Mouse (Mus musculus): ENCODE data around the gene Hic2. TPM values are rescaled to one million over a fixed set of nuclear protein-coding genes. Genes with fewer than 3 reads are reported as not detected.
"Not testable (repeated sequence)": the region's sequence is repeated elsewhere in the genome, so short reads cannot be mapped to it uniquely, and the experiment has no call there.

Gene Hic2
- polyA plus RNA-seq, 1 experiment from 2014 or later, result 11.3 TPM

- H3K27me3 ChIP-seq (ENCODE audit: control insufficient read depth, insufficient read depth, low read length), result no peaks in the 10 kb centered on the region
- no peak overlapping the region for H3K9ac ChIP-seq (ENCODE audit: low read length)
- no peaks in the 10 kb centered on the region for H3K4me1 ChIP-seq (replicated peaks; ENCODE audit: control insufficient read depth, insufficient read depth, low read length)
- no peaks in the 10 kb centered on the region for H3K36me3 ChIP-seq (ENCODE audit: control insufficient read depth, insufficient read depth, low read length)
- no peak overlapping the region for H3K4me3 ChIP-seq (ENCODE audit: low read depth, low read length)
- ATAC-seq (replicated peaks; ENCODE audit: low FRiP score) (no peak), DNase-seq (ENCODE audit: low spot score) (no peak)
- H3K4me2 ChIP-seq (ENCODE audit: low read depth, low read length, severe bottlenecking), result no peak overlapping the region
- H3K27ac ChIP-seq (ENCODE audit: low read depth, low read length), result no peak overlapping the region
- H3K9me3 ChIP-seq (ENCODE audit: control insufficient read depth, low read length), result no peaks in the 10 kb centered on the region; the same call in 1 of the 2 replicates
Observed at GRCm38 (mm10) chr16:17226496-17226895, 6.9 kb upstream of the Hic2 start.

- not testable (repeated sequence) for H3K27ac ChIP-seq (ENCODE audit: low read depth, low read length); H3K9me3 ChIP-seq (ENCODE audit: control insufficient read depth, low read length); H3K27me3 ChIP-seq (ENCODE audit: control insufficient read depth, insufficient read depth, low read length); H3K4me2 ChIP-seq (ENCODE audit: low read depth, low read length, severe bottlenecking); DNase-seq (ENCODE audit: low spot score); H3K4me3 ChIP-seq (ENCODE audit: low read depth, low read length); H3K9ac ChIP-seq (ENCODE audit: low read length); ATAC-seq (replicated peaks; ENCODE audit: low FRiP score); H3K36me3 ChIP-seq (ENCODE audit: control insufficient read depth, insufficient read depth, low read length)
- H3K4me1 ChIP-seq (replicated peaks; ENCODE audit: control insufficient read depth, insufficient read depth, low read length), result peaks cover 11% of the 10 kb centered on the region
- 93% methylated on average over 2 of the region's 2 CpGs for WGBS
Observed at GRCm38 (mm10) chr16:17231523-17231922, 1.8 kb upstream of the Hic2 start.

- ATAC-seq (replicated peaks; ENCODE audit: low FRiP score) (peak; percentile 77), DNase-seq (ENCODE audit: low spot score) (peak; percentile 85)
- no peaks in the 10 kb centered on the region for H3K36me3 ChIP-seq (ENCODE audit: control insufficient read depth, insufficient read depth, low read length)
- WGBS, result under 1% methylated on average over 45 of the region's 62 CpGs
- H3K27me3 ChIP-seq (ENCODE audit: control insufficient read depth, insufficient read depth, low read length), result no peaks in the 10 kb centered on the region
- H3K4me1 ChIP-seq (replicated peaks; ENCODE audit: control insufficient read depth, insufficient read depth, low read length), result peaks cover 11% of the 10 kb centered on the region
- H3K9ac ChIP-seq (ENCODE audit: low read length), result peak overlapping the region; percentile 91
- peak overlapping the region; percentile 89 for H3K27ac ChIP-seq (ENCODE audit: low read depth, low read length)
- peak overlapping the region; percentile 92 for H3K4me3 ChIP-seq (ENCODE audit: low read depth, low read length)
- no peaks in the 10 kb centered on the region for H3K9me3 ChIP-seq (ENCODE audit: control insufficient read depth, low read length)
- peak overlapping the region; percentile 63 for H3K4me2 ChIP-seq (ENCODE audit: low read depth, low read length, severe bottlenecking)
Observed at GRCm38 (mm10) chr16:17233702-17234498, 528 bp downstream of the Hic2 start.

- Histone ChIP-seq H3K4me2 (ENCODE audit: low read depth, low read length, severe bottlenecking) (peak overlapping the region; percentile 63), H3K4me3 (ENCODE audit: low read depth, low read length) (peak overlapping the region; percentile 92), H3K36me3 (ENCODE audit: control insufficient read depth, insufficient read depth, low read length) (no peaks in the 10 kb centered on the region), H3K9ac (ENCODE audit: low read length) (peak overlapping the region; percentile 91), H3K27ac (ENCODE audit: low read depth, low read length) (peak overlapping the region; percentile 89; the same call in 1 of the 2 replicates), H3K9me3 (ENCODE audit: control insufficient read depth, low read length) (no peaks in the 10 kb centered on the region), H3K27me3 (ENCODE audit: control insufficient read depth, insufficient read depth, low read length) (no peaks in the 10 kb centered on the region), H3K4me1 (replicated peaks; ENCODE audit: control insufficient read depth, insufficient read depth, low read length) (peaks cover 11% of the 10 kb centered on the region)
- no peak for ATAC-seq (replicated peaks; ENCODE audit: low FRiP score)
- DNase-seq (ENCODE audit: low spot score), result peak; percentile 76
- WGBS, result 4% methylated on average over 12 of the region's 12 CpGs
Observed at GRCm38 (mm10) chr16:17234499-17234895, 1.1 kb downstream of the Hic2 start.

GRCm38 (mm10) chr16:17234916-17235665 is 1.7 kb downstream of the Hic2 start:
- Histone ChIP-seq H3K27me3 (ENCODE audit: control insufficient read depth, insufficient read depth, low read length) (no peaks in the 10 kb centered on the region), H3K4me2 (ENCODE audit: low read depth, low read length, severe bottlenecking) (peak overlapping the region; percentile 63), H3K4me3 (ENCODE audit: low read depth, low read length) (peak overlapping the region; percentile 92), H3K27ac (ENCODE audit: low read depth, low read length) (no peak overlapping the region), H3K36me3 (ENCODE audit: control insufficient read depth, insufficient read depth, low read length) (no peaks in the 10 kb centered on the region), H3K9ac (ENCODE audit: low read length) (peak overlapping the region; percentile 91), H3K9me3 (ENCODE audit: control insufficient read depth, low read length) (no peaks in the 10 kb centered on the region), H3K4me1 (replicated peaks; ENCODE audit: control insufficient read depth, insufficient read depth, low read length) (peaks cover 11% of the 10 kb centered on the region)
- 61% methylated on average over 9 of the region's 9 CpGs for WGBS
- DNase-seq (ENCODE audit: low spot score) (no peak), ATAC-seq (replicated peaks; ENCODE audit: low FRiP score) (no peak)

GRCm38 (mm10) chr16:17237634-17238033 is 4.3 kb downstream of the Hic2 start:
- Histone ChIP-seq H3K9me3 (ENCODE audit: control insufficient read depth, low read length) (no peaks in the 10 kb centered on the region), H3K4me1 (replicated peaks; ENCODE audit: control insufficient read depth, insufficient read depth, low read length) (peaks cover 11% of the 10 kb centered on the region), H3K36me3 (ENCODE audit: control insufficient read depth, insufficient read depth, low read length) (no peaks in the 10 kb centered on the region), H3K27ac (ENCODE audit: low read depth, low read length) (no peak overlapping the region), H3K9ac (ENCODE audit: low read length) (no peak overlapping the region), H3K4me3 (ENCODE audit: low read depth, low read length) (no peak overlapping the region), H3K4me2 (ENCODE audit: low read depth, low read length, severe bottlenecking) (no peak overlapping the region), H3K27me3 (ENCODE audit: control insufficient read depth, insufficient read depth, low read length) (no peaks in the 10 kb centered on the region)
- ATAC-seq (replicated peaks; ENCODE audit: low FRiP score) (no peak), DNase-seq (ENCODE audit: low spot score) (no peak)
- WGBS, result 88% methylated on average over 3 of the region's 3 CpGs

- no peaks in the 10 kb centered on the region for H3K27me3 ChIP-seq (ENCODE audit: control insufficient read depth, insufficient read depth, low read length)
- ATAC-seq (replicated peaks; ENCODE audit: low FRiP score) (no peak), DNase-seq (ENCODE audit: low spot score) (no peak)
- 81% methylated on average over 2 of the region's 2 CpGs for WGBS
- H3K27ac ChIP-seq (ENCODE audit: low read depth, low read length), result no peak overlapping the region
- H3K9me3 ChIP-seq (ENCODE audit: control insufficient read depth, low read length), result no peaks in the 10 kb centered on the region
- H3K9ac ChIP-seq (ENCODE audit: low read length), result no peak overlapping the region
- no peak overlapping the region for H3K4me2 ChIP-seq (ENCODE audit: low read depth, low read length, severe bottlenecking)
- H3K4me1 ChIP-seq (replicated peaks; ENCODE audit: control insufficient read depth, insufficient read depth, low read length), result peaks cover 11% of the 10 kb centered on the region
- no peaks in the 10 kb centered on the region for H3K36me3 ChIP-seq (ENCODE audit: control insufficient read depth, insufficient read depth, low read length)
- H3K4me3 ChIP-seq (ENCODE audit: low read depth, low read length), result no peak overlapping the region
Observed at GRCm38 (mm10) chr16:17239409-17239808, 6.0 kb downstream of the Hic2 start.

GRCm38 (mm10) chr16:17243731-17244130 is 10.4 kb downstream of the Hic2 start:
- Histone ChIP-seq H3K4me2 (ENCODE audit: low read depth, low read length, severe bottlenecking) (no peak overlapping the region), H3K4me3 (ENCODE audit: low read depth, low read length) (no peak overlapping the region), H3K9ac (ENCODE audit: low read length) (no peak overlapping the region), H3K27me3 (ENCODE audit: control insufficient read depth, insufficient read depth, low read length) (no peaks in the 10 kb centered on the region), H3K4me1 (replicated peaks; ENCODE audit: control insufficient read depth, insufficient read depth, low read length) (no peaks in the 10 kb centered on the region), H3K27ac (ENCODE audit: low read depth, low read length) (no peak overlapping the region), H3K36me3 (ENCODE audit: control insufficient read depth, insufficient read depth, low read length) (no peaks in the 10 kb centered on the region), H3K9me3 (ENCODE audit: control insufficient read depth, low read length) (no peaks in the 10 kb centered on the region)
- WGBS, result 79% methylated on average over 1 of the region's 1 CpGs
- ATAC-seq (replicated peaks; ENCODE audit: low FRiP score), result no peak
- no peak for DNase-seq (ENCODE audit: low spot score)

All from forebrain, embryonic 11.5 days (tissue).